Mouse (Mus musculus): ENCODE measurements at regions not wholly inside any gene's neighbourhood (a gene's known extent, or its start where the extent isn't known, plus 50 kb on each side); places are given as distances from the start of the nearest gene placed in this dataset.

GRCm38 (mm10) chr5:148632516-148633170, 80.1 kb upstream of the Ubl3 start:
- DNase-seq: peak; percentile 17
- intact Hi-C loops (cut with DNase I; ENCODE audit: low total_unique reads): no loop called here

- intact Hi-C loops (cut with DNase I; ENCODE audit: low total_unique reads): no loop called here
- no peak for DNase-seq
Measured at GRCm38 (mm10) chr5:148631566-148631965, 79.0 kb upstream of the Ubl3 start.

DNA sequence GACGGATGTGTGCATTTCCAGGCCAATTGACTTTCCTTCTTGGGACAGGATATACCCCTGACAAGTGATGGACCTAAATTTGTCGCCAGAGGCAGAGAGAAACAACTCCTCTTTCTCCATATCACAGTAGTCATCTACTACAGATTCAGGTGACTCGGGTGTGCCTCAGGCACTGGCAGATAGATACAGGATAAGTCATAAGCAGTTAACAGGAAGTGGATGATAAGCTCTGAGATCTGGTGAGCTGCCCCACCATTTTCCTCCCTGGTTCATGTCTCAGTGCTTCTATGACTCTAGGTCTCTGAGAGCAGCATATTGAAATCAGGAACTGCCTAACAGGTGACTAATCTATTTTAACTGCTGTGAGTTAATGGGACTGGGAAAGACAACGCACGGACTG, 73.4 kb upstream of the Ubl3 start:
- intact Hi-C loops (cut with DNase I; ENCODE audit: low total_unique reads): no loop called here
- no peak for DNase-seq

DNA sequence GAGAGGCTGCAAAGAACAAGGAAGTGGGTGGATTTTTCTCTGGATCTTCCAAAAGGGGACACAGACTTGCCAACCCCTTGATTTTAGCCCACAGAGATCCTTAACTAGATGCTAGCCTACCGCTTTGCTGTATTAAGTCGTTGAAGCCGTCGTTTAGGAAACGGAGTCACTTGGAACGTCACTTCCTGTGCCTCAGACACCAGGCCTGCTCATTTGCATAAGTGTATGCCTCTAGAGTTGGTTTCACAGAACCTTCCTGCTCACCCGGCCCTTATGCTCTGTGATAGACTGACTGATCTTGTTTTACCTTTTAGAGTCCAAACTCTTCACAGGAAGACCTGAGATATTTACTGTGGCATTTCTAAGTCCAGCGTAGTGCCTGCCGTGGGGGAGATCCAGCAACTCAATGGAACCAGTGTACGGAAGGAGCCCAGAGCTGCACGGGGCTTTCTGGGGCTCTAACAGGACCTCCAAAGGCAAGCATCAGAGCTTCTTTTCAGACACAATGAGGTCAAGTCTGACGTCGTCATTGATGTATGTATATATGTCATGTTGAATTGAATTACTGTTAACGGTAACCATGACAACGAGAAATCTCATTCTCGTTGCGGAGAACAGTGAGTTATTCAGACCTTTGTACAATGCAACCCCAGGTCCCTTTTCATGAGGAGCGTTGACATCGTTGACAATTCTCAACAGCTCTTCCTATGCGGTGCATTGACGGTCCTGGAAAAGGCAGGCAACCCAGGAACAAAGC, 72.2 kb upstream of the Ubl3 start:
- intact Hi-C loops (cut with DNase I; ENCODE audit: low total_unique reads): no loop called here
- no peak for DNase-seq

GRCm38 (mm10) chr5:148620895-148621786, 68.6 kb upstream of the Ubl3 start:
- intact Hi-C loops (cut with DNase I; ENCODE audit: low total_unique reads): no loop called here
- no peak for DNase-seq

- intact Hi-C loops (cut with DNase I; ENCODE audit: low total_unique reads): no loop called here
- DNase-seq: no peak
Measured at GRCm38 (mm10) chr5:148619917-148620316, 67.3 kb upstream of the Ubl3 start.

- no peak for DNase-seq
- intact Hi-C loops (cut with DNase I; ENCODE audit: low total_unique reads): no loop called here
Measured at GRCm38 (mm10) chr5:148616426-148616825, 63.8 kb upstream of the Ubl3 start.

- intact Hi-C loops (cut with DNase I; ENCODE audit: low total_unique reads): no loop called here
- DNase-seq: peak; percentile 60
Measured at GRCm38 (mm10) chr5:148615706-148616366, 63.2 kb upstream of the Ubl3 start.

- intact Hi-C loops (cut with DNase I; ENCODE audit: low total_unique reads): no loop called here
Measured at GRCm38 (mm10) chr5:148615117-148615516, 62.5 kb upstream of the Ubl3 start.

DNA sequence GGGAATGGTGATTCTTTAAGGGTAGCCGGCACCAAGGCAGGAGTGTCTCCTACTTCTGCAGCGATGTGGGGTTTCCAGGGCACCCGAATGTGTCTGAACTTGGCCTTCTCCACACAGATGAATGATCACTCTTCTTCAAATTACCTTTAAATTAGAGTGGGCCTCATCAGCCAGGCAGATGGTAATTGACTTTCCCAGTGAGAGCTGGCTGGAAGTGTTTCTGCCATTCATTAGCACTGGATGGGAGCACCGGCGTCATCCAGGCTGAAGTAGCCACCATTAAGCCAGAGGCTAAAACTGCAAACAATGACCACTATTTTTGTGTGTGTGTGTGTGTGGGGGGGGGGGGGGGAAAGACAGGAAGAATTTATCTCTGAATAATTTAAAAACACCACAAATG, 58.7 kb upstream of the Ubl3 start:
- no peak for DNase-seq
- intact Hi-C loops (cut with DNase I; ENCODE audit: low total_unique reads): no loop called here

More at GRCm38 (mm10) chr5:148615117-148615516, 62.5 kb upstream of the Ubl3 start:
- DNase-seq: no peak

DNA sequence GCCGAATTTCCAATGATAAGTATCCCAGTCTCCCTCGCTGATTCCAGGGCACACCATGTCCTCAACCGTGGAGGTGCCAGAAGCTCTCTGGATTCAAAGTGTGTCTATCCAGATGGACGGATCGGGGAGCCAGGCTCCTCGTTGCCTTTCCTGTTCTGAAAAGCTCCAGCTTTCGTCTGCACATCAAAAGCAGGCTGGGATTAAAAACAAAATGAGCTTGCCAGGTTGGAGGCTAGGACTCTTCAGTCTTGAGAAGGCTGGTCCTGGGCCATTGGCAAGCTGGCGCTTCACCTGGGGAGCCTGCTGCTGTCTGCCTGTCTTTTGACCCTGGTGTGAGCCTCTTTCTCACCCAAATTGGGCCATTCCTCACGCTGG, 56.9 kb upstream of the Ubl3 start:
- intact Hi-C loops (cut with DNase I; ENCODE audit: low total_unique reads): no loop called here
- peak; percentile 19 for DNase-seq

DNA sequence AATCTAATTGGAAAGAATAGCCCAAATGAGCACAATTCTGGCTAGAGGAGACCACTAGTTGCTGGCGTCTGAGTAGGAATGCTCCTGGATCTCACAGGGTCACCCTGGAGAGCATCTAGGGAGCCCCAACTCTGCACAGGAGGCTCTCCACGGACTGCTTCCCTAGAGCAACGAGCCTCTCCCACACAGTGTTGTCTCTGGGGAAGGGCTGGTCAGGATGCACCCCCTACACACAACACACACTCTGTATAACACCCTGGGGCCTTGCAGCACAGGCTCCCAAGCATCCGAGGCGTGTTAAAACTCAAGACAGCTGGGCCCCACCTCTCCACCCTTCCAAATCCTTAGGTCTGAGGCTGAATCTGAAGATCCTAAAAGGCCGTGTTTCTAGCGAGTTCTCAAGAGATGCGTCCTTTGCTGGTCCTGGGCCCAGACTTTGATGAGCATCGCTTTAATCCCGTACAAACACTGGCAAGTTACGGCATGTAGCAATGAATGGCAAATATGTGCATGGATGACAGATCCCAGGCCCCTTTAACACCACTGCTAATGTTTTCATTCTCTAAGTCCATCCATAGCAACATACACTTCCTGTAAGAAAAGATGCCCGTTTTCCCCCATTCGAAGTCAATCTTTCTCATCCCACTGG, 56.4 kb upstream of the Ubl3 start:
- intact Hi-C loops (cut with DNase I; ENCODE audit: low total_unique reads): no loop called here
- no peak for DNase-seq

- peak; percentile 77 for DNase-seq
- intact Hi-C loops (cut with DNase I; ENCODE audit: low total_unique reads): no loop called here
Measured at GRCm38 (mm10) chr5:148608178-148608577, 55.6 kb upstream of the Ubl3 start.

- no peak for DNase-seq
- intact Hi-C loops (cut with DNase I; ENCODE audit: low total_unique reads): no loop called here
Measured at GRCm38 (mm10) chr5:148605730-148606129, 53.1 kb upstream of the Ubl3 start.

Data from gastrocnemius, postnatal 14 days (tissue).